19 mouse cellular contexts compared by ENCODE assay signal in genomic region chr4:46862677-46863076, GRCm38 (mm10).
A peak's percentile ranks its signal among the peaks of the same experiment; 100 is the strongest.
DNase-seq lines count a peak whose midpoint lies in the region; ATAC-seq and TF ChIP-seq lines count a peak whose summit lies in the region.
"Had no signal": no experiment of that assay in that cellular context is flagged by ENCODE, and none has a peak within 500 bp of the region (broad histone marks: within the 10 kb centered on the region; RNA-seq: fewer than 3 reads in every experiment).

No protein-coding gene starts in this region.

- 91% methylated on average over 4 of the region's 4 CpGs for WGBS in hindbrain, embryonic 14.5 days
- WGBS in hindbrain, embryonic 12.5 days: 94% methylated on average over 4 of the region's 4 CpGs
- WGBS in liver, embryonic 14.5 days (ENCODE audit: insufficient replicate concordance): 15% methylated on average over 4 of the region's 4 CpGs

- no peak for TF ChIP-seq RAD21 in MEL (IDR thresholded peaks at IDR 0.05; ENCODE audit: low read depth, low read length)

- DNase-seq in hindbrain, embryonic 14.5 days (ENCODE audit: low spot score): no peak
- peak; percentile 69 for DNase-seq in MEL (ENCODE audit: low read depth, low spot score)
- DNase-seq in liver, embryonic 14.5 days (ENCODE audit: low read depth in 3 of 3, low spot score in 3 of 3): no peak
- no peak for DNase-seq in layer of hippocampus, postnatal 10 days (ENCODE audit: low spot score in 2 of 2)
- DNase-seq in cerebellum, postnatal 36 days: no peak
- DNase-seq: adrenal gland, postnatal 10 days; B cell, adult 2 months; cerebellum, adult 11-12 months; cerebellum, adult 9-10 months; gastrocnemius, adult 2 months; gastrocnemius, postnatal 25 days; heart, postnatal 36 days had no signal

- H3K9ac ChIP-seq in hindbrain, embryonic 14.5 days: no peak overlapping the region
- no peak overlapping the region for H3K9ac ChIP-seq in hindbrain, embryonic 12.5 days
- no peak overlapping the region; the same call in 1 of the 2 replicates for H3K9ac ChIP-seq in MEL (ENCODE audit: control insufficient read depth, low read depth, low read length, poor library complexity, severe bottlenecking)
- no peak overlapping the region for H3K9ac ChIP-seq in liver, embryonic 14.5 days (replicated peaks)
- H3K9ac ChIP-seq: forebrain, embryonic 13.5 days; heart, embryonic 12.5 days had no signal

- no peak overlapping the region for H3K4me2 ChIP-seq in hindbrain, embryonic 14.5 days (replicated peaks)
- H3K4me2 ChIP-seq in hindbrain, embryonic 12.5 days (replicated peaks): no peak overlapping the region
- peak overlapping the region; percentile 22; the same call in 1 of the 2 replicates for H3K4me2 ChIP-seq in liver, embryonic 14.5 days (ENCODE audit: low read depth)
- H3K4me2 ChIP-seq: forebrain, embryonic 13.5 days; heart, embryonic 12.5 days had no signal

- no peaks in the 10 kb centered on the region for H3K27me3 ChIP-seq in hindbrain, embryonic 14.5 days (ENCODE audit: control insufficient read depth, insufficient read depth, low read length)
- no peaks in the 10 kb centered on the region; the same call in 1 of the 2 replicates for H3K27me3 ChIP-seq in hindbrain, embryonic 12.5 days
- H3K27me3 ChIP-seq in MEL (ENCODE audit: control insufficient read depth in 1 of 2, insufficient read depth in 2 of 2, low read length in 2 of 2): no peaks in the 10 kb centered on the region
- H3K27me3 ChIP-seq in liver, embryonic 14.5 days (ENCODE audit: control insufficient read depth, insufficient read depth, low read length): peaks cover 6% of the 10 kb centered on the region; the same call in 1 of the 2 replicates
- H3K27me3 ChIP-seq: heart, embryonic 12.5 days had no signal

- peak; percentile 69 to 71; a peak in 3 of 4 replicates for TF ChIP-seq EP300 in MEL (IDR thresholded peaks at IDR 0.05; ENCODE audit: low read depth in 1 of 2, low read length in 2 of 2)
- no peak; the same call in 1 of the 2 replicates for TF ChIP-seq EP300 in liver, embryonic 14.5 days (IDR thresholded peaks at IDR 0.05; ENCODE audit: low read depth)

- no peak for TF ChIP-seq CTCF in MEL (IDR thresholded peaks at IDR 0.05 in 2 of 3, conservative IDR thresholded peaks at IDR 0.05 in 1 of 3; ENCODE audit: control insufficient read depth in 1 of 3, insufficient read depth in 1 of 3, low read depth in 2 of 3, low read length in 3 of 3, poor library complexity in 1 of 3, severe bottlenecking in 1 of 3)
- no peak for TF ChIP-seq CTCF in liver, embryonic 14.5 days (IDR thresholded peaks at IDR 0.05; ENCODE audit: low read depth)

- ATAC-seq in hindbrain, embryonic 14.5 days (ENCODE audit: low FRiP score): no peak
- no peak for ATAC-seq in hindbrain, embryonic 12.5 days (ENCODE audit: low FRiP score)
- peak; percentile 66 for ATAC-seq in liver, embryonic 14.5 days (ENCODE audit: insufficient read depth)
- peak; percentile 70 for ATAC-seq in megakaryocyte-erythroid progenitor cell, adult 5-6 weeks (replicated peaks; ENCODE audit: low FRiP score, low TSS enrichment, poor library complexity, severe bottlenecking)
- ATAC-seq: CD4-positive, CD25-positive, alpha-beta regulatory T cell, adult 4 months; forebrain, embryonic 13.5 days had no signal

- H3K4me1 ChIP-seq in hindbrain, embryonic 14.5 days (replicated peaks; ENCODE audit: control insufficient read depth, insufficient read depth, low read length): peaks cover 13% of the 10 kb centered on the region; the same call in 1 of the 2 replicates
- no peaks in the 10 kb centered on the region; the same call in 1 of the 2 replicates for H3K4me1 ChIP-seq in hindbrain, embryonic 12.5 days
- peaks cover 6 to 14% of the 10 kb centered on the region in 2 experiments for H3K4me1 ChIP-seq in MEL (ENCODE audit: control insufficient read depth in 1 of 2, insufficient read depth in 2 of 2, low read length in 2 of 2)
- peaks cover 8 to 11% of the 10 kb centered on the region in 2 experiments for H3K4me1 ChIP-seq in liver, embryonic 14.5 days (replicated peaks; ENCODE audit: control insufficient read depth in 2 of 2, insufficient read depth in 2 of 2, low read length in 1 of 2)

- H3K4me3 ChIP-seq in hindbrain, embryonic 14.5 days (replicated peaks; ENCODE audit: low read length): no peak overlapping the region
- no peak overlapping the region for H3K4me3 ChIP-seq in hindbrain, embryonic 12.5 days
- H3K4me3 ChIP-seq in MEL (ENCODE audit: control insufficient read depth in 1 of 2, insufficient read depth in 1 of 2, low read depth in 2 of 2, low read length in 2 of 2): no peak overlapping the region
- H3K4me3 ChIP-seq in liver, embryonic 14.5 days (ENCODE audit: insufficient read depth in 1 of 2, low read depth in 2 of 2, low read length in 2 of 2): no peak overlapping the region
- H3K4me3 ChIP-seq: embryonic facial prominence, embryonic 10.5 days; forebrain, embryonic 13.5 days; gastrocnemius, adult 2 months; heart, embryonic 12.5 days had no signal

- 0 out of 2 replicates have a peak overlapping the region, but pooled peaks have one; percentile 51 for H3K27ac ChIP-seq in hindbrain, embryonic 14.5 days
- no peak overlapping the region for H3K27ac ChIP-seq in hindbrain, embryonic 12.5 days
- H3K27ac ChIP-seq in MEL (ENCODE audit: control insufficient read depth, low read depth, low read length): peak overlapping the region; percentile 40
- no peak overlapping the region for H3K27ac ChIP-seq in liver, embryonic 14.5 days
- H3K27ac ChIP-seq: embryonic facial prominence, embryonic 10.5 days; forebrain, embryonic 13.5 days; gastrocnemius, adult 2 months had no signal

- H3K9me3 ChIP-seq in hindbrain, embryonic 14.5 days (ENCODE audit: control insufficient read depth, low read length): no peaks in the 10 kb centered on the region
- H3K9me3 ChIP-seq in hindbrain, embryonic 12.5 days (replicated peaks): no peaks in the 10 kb centered on the region
- H3K9me3 ChIP-seq in MEL (replicated peaks; ENCODE audit: insufficient read depth, low read length): no peaks in the 10 kb centered on the region
- no peaks in the 10 kb centered on the region for H3K9me3 ChIP-seq in liver, embryonic 14.5 days (ENCODE audit: control insufficient read depth, low read length)
- H3K9me3 ChIP-seq: embryonic facial prominence, embryonic 10.5 days; forebrain, embryonic 13.5 days; heart, embryonic 12.5 days had no signal

- TF ChIP-seq POLR2A in MEL (IDR thresholded peaks at IDR 0.05; ENCODE audit: control insufficient read depth in 1 of 2, insufficient read depth in 1 of 2, low read depth in 1 of 2, low read length in 2 of 2, poor library complexity in 1 of 2): no peak

- no peaks in the 10 kb centered on the region for H3K36me3 ChIP-seq in hindbrain, embryonic 14.5 days (replicated peaks; ENCODE audit: control insufficient read depth, insufficient read depth)
- no peaks in the 10 kb centered on the region for H3K36me3 ChIP-seq in hindbrain, embryonic 12.5 days
- H3K36me3 ChIP-seq in MEL (ENCODE audit: control insufficient read depth in 1 of 2, insufficient read depth in 2 of 2, low read length in 2 of 2): peaks cover 0 to 10% of the 10 kb centered on the region in 2 experiments; a peak in 2 of 4 replicates
- H3K36me3 ChIP-seq in liver, embryonic 14.5 days (replicated peaks; ENCODE audit: control insufficient read depth, insufficient read depth, low read depth): peaks cover 6% of the 10 kb centered on the region
- H3K36me3 ChIP-seq: embryonic facial prominence, embryonic 10.5 days; G1E; heart, embryonic 12.5 days had no signal

- no peaks in the 10 kb centered on the region for H3K79me2 ChIP-seq in MEL (ENCODE audit: control insufficient read depth, insufficient read depth, low read length, poor library complexity)

TF ChIP-seq in MEL, 35 proteins besides CTCF, POLR2A, EP300 and RAD21:
- TF ChIP-seq TCF12 (IDR thresholded peaks at IDR 0.05; ENCODE audit: low read depth, low read length): peak; percentile 81
- peak; percentile 48; the same call in 1 of the 2 replicates for TF ChIP-seq BHLHE40 (IDR thresholded peaks at IDR 0.05; ENCODE audit: borderline replicate concordance, low read depth, low read length)
- no peak for TF ChIP-seq GABPA (IDR thresholded peaks at IDR 0.05; ENCODE audit: low read depth, low read length)
- TF ChIP-seq GATA1 (IDR thresholded peaks at IDR 0.05; ENCODE audit: low read depth, low read length): peak; percentile 89
- TF ChIP-seq HCFC1 (IDR thresholded peaks at IDR 0.05; ENCODE audit: low read depth, low read length): peak; percentile 59; the same call in 1 of the 2 replicates
- peak; percentile 58; the same call in 1 of the 2 replicates for TF ChIP-seq RCOR1 (IDR thresholded peaks at IDR 0.05; ENCODE audit: low read depth, low read length)
- 0 out of 2 replicates have a peak, but pooled peaks have one; percentile 12 for TF ChIP-seq MYC (IDR thresholded peaks at IDR 0.05; ENCODE audit: low read depth, low read length)
- no peak for TF ChIP-seq MYB (IDR thresholded peaks at IDR 0.05; ENCODE audit: low read depth, low read length)
- TF ChIP-seq TAL1 (IDR thresholded peaks at IDR 0.05; ENCODE audit: low read length): no peak; the same call in 1 of the 2 replicates
- TF ChIP-seq SIN3A (IDR thresholded peaks at IDR 0.05; ENCODE audit: low read length): peak; percentile 50; the same call in 1 of the 2 replicates
- peak; percentile 64; the same call in 1 of the 2 replicates for TF ChIP-seq MXI1 (IDR thresholded peaks at IDR 0.05; ENCODE audit: low read depth, low read length)
- peak; percentile 82 for TF ChIP-seq ETS1 (IDR thresholded peaks at IDR 0.05; ENCODE audit: low read depth, low read length)
- TF ChIP-seq MAZ (IDR thresholded peaks at IDR 0.05; ENCODE audit: low read depth, low read length): 0 out of 2 replicates have a peak, but pooled peaks have one; percentile 35

Comparison
In these comparisons a context has a peak if more than half of its experiments do, and no peak if none do; other contexts are left out.
1. H3K27ac ChIP-seq: peak in hindbrain, embryonic 14.5 days (single experiment) and MEL (single experiment); none in hindbrain, embryonic 12.5 days (single experiment) and liver, embryonic 14.5 days (single experiment).
2. ATAC-seq: peak in liver, embryonic 14.5 days (single experiment) and megakaryocyte-erythroid progenitor cell, adult 5-6 weeks (single experiment); none in hindbrain, embryonic 14.5 days (single experiment) and hindbrain, embryonic 12.5 days (single experiment).